Mouse (Mus musculus) forelimb bud, embryonic 11.5 days (tissue): ENCODE measurements at regions not wholly inside any gene's neighbourhood (a gene's known extent, or its start where the extent isn't known, plus 50 kb on each side); places are given as distances from the start of the nearest gene placed in this dataset.

ENCODE experiments used
- DNase-seq: peaks from one replicate; pipeline ENCODE4 v3.0.0-alpha.2; 2012; ENCODE audit warnings: low read depth, low spot score

- no peak for DNase-seq
Measured at GRCm38 (mm10) chr3:49096118-49096517, 661.0 kb downstream of the Pcdh18 start.

DNA sequence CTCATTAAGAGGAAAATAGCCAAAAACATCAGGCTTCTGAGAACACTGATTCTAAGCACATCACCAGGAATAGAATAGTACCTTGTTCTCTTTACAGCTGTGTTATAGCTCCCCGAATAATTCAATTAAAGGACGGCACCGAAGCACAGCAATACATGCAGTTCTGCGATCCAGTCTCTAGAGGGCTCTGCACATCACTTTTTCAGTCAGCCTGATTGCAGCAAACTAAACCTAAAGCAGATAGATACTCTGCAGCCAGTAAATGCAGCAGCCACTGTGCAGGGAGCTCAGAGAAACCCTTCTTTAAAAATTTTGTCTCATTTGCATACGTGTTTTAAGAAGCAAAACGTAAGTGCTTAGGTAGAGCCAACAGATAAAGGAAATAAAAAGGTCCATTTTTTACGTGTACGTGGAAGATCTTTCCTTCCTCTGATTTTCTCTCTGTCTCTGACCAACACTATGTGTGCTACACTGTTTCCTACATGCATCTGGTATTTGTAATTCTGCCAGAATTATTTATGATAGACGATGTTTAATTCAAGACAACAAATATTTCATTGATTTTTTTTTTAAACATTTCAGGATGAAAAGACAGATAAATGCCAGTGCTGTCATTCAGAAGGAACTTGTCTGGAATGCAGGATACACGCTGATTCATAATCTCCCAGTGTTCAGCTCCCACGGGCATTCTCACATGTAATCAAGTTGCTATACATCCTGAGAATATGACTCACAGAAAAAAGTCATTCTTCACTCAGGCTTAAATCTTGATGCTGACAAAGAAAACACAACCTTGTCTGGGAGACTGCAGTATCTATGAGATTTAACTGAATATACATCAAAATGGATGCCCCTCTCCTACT lies 663.1 kb downstream of the Pcdh18 start:
- DNase-seq = peak; percentile 76

DNA sequence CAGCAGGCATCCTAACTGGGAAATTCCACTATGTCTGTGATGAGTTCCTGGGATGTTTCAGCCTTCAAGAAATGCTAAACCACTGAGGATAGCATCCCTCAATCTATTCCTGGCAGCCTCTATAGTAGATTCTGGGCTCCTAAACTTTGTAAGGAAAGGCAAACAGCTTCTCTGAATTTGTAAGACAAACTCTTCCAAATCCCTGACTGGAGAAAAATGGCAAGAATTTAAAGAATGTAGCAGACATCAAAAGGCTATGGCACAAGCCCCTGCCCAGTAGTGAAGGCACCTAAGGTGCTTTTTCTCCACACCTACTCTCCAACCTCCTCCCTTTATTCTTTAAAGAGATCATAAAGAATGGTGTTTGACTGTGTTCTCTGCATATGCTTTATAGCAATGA lies 688.3 kb downstream of the Pcdh18 start:
- DNase-seq = no peak

GRCm38 (mm10) chr3:49062081-49062480 lies 695.0 kb downstream of the Pcdh18 start:
- no peak for DNase-seq

DNA sequence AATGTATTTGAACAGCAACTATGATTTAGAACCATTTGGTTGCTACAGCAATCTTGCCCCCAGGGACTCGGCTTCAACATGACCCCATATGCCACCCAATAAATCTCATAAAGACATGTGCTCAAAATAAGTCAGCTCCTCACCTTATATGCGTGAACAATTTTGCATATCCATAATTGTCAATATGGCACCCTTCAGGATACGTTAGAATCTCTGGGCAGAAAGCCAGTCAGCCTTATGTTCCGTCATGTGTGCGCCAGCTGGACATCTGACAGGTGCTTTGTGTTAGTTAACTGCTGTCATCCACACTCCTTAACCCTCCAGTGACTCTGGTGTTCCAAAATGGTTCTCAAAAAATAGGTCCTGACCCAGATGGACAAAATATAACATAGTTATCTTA lies 724.1 kb downstream of the Pcdh18 start:
- DNase-seq = no peak

- DNase-seq = no peak
Measured at GRCm38 (mm10) chr3:49009211-49009967, 747.7 kb downstream of the Pcdh18 start.
